In genomic region chr1:31102280-31102679, GRCm38 (mm10) we compare ENCODE assay signal across 24 mouse cellular contexts.
DNase-seq lines count a peak whose midpoint lies in the region; ATAC-seq and TF ChIP-seq lines count a peak whose summit lies in the region.
"Had no signal": no experiment of that assay in that cellular context is flagged by ENCODE, and none has a peak within 500 bp of the region (broad histone marks: within the 10 kb centered on the region; RNA-seq: fewer than 3 reads in every experiment).

No protein-coding gene starts in this region.

- WGBS in heart, embryonic 14.5 days: 76% methylated on average over 2 of the region's 2 CpGs
- WGBS in lung, embryonic 14.5 days: 42% methylated on average over 2 of the region's 2 CpGs
- 45% methylated on average over 2 of the region's 2 CpGs for WGBS in stomach, embryonic 14.5 days
- WGBS in stomach, postnatal 0 days: 47% methylated on average over 2 of the region's 2 CpGs

- no peak for ATAC-seq in heart, embryonic 14.5 days (ENCODE audit: insufficient number of reproducible peaks, insufficient read depth, low FRiP score, low read depth)
- ATAC-seq in lung, embryonic 14.5 days (ENCODE audit: insufficient read depth): peak; percentile 32
- 0 out of 2 replicates have a peak, but pooled peaks have one; percentile 51 for ATAC-seq in stomach, embryonic 14.5 days (ENCODE audit: insufficient number of reproducible peaks, insufficient read depth, low FRiP score, low read depth)
- no peak for ATAC-seq in stomach, postnatal 0 days (ENCODE audit: low FRiP score, low TSS enrichment)
- ATAC-seq: inflammation-experienced regulatory T-cells, adult 6 months had no signal

- no peak overlapping the region for H3K4me3 ChIP-seq in gastrocnemius, adult 2 months
- no peak overlapping the region for H3K4me3 ChIP-seq in heart, embryonic 14.5 days (ENCODE audit: control insufficient read depth in 1 of 2, insufficient read depth in 1 of 2, low read depth in 1 of 2, low read length in 2 of 2)
- H3K4me3 ChIP-seq in lung, embryonic 14.5 days (ENCODE audit: low read depth, low read length): no peak overlapping the region
- H3K4me3 ChIP-seq in stomach, embryonic 14.5 days (ENCODE audit: low read depth, low read length): no peak overlapping the region
- H3K4me3 ChIP-seq in stomach, postnatal 0 days (ENCODE audit: low read depth, low read length): no peak overlapping the region
- H3K4me3 ChIP-seq: forebrain, embryonic 13.5 days; limb, embryonic 10.5 days; limb, embryonic 15.5 days; neural tube, embryonic 12.5 days had no signal

- DNase-seq in gastrocnemius, adult 2 months: no peak
- no peak for DNase-seq in gastrocnemius, postnatal 14 days
- DNase-seq in heart, postnatal 25 days (ENCODE audit: low spot score): no peak
- peak; percentile 59 for DNase-seq in lung, embryonic 14.5 days
- no peak for DNase-seq in lung, postnatal 25 days (ENCODE audit: low spot score)
- DNase-seq in stomach, postnatal 0 days (ENCODE audit: low spot score): no peak
- DNase-seq: adrenal gland, postnatal 10 days; cerebellum, adult 11 months; cerebellum, adult 9-10 months; gastrocnemius, postnatal 36 days; kidney, adult 11 months; layer of hippocampus, adult 9-11 months; thymus, postnatal 25 days had no signal

- peak overlapping the region; percentile 5; the same call in 1 of the 2 replicates for H3K27ac ChIP-seq in gastrocnemius, adult 2 months
- peak overlapping the region; percentile 48 to 90 for H3K27ac ChIP-seq in heart, embryonic 14.5 days (replicated peaks in 1 of 2; ENCODE audit: control insufficient read depth in 1 of 2, insufficient read depth in 1 of 2, low read depth in 2 of 2, low read length in 2 of 2)
- peak overlapping the region; percentile 81 for H3K27ac ChIP-seq in lung, embryonic 14.5 days (ENCODE audit: low read depth)
- peak overlapping the region; percentile 71; the same call in 1 of the 2 replicates for H3K27ac ChIP-seq in stomach, embryonic 14.5 days (ENCODE audit: low read length)
- H3K27ac ChIP-seq in stomach, postnatal 0 days (replicated peaks): no peak overlapping the region
- H3K27ac ChIP-seq: forebrain, embryonic 13.5 days; hindbrain, embryonic 14.5 days; limb, embryonic 10.5 days; liver, embryonic 14.5 days; neural tube, embryonic 12.5 days had no signal

- H3K27me3 ChIP-seq in heart, embryonic 14.5 days (ENCODE audit: control insufficient read depth, insufficient read depth, low read length): no peaks in the 10 kb centered on the region
- no peaks in the 10 kb centered on the region for H3K27me3 ChIP-seq in lung, embryonic 14.5 days (ENCODE audit: insufficient read depth, low read length)
- H3K27me3 ChIP-seq in stomach, embryonic 14.5 days (ENCODE audit: control insufficient read depth, insufficient read depth, low read length): no peaks in the 10 kb centered on the region
- H3K27me3 ChIP-seq in stomach, postnatal 0 days (ENCODE audit: control insufficient read depth, insufficient read depth, low read length): no peaks in the 10 kb centered on the region
- H3K27me3 ChIP-seq: forebrain, embryonic 13.5 days; limb, embryonic 15.5 days; neural tube, embryonic 12.5 days had no signal

- 0 out of 2 replicates have a peak overlapping the region, but pooled peaks have one; percentile 18 for H3K9ac ChIP-seq in heart, embryonic 14.5 days (ENCODE audit: low read length)
- H3K9ac ChIP-seq in lung, embryonic 14.5 days: no peak overlapping the region
- H3K9ac ChIP-seq in stomach, embryonic 14.5 days (replicated peaks; ENCODE audit: low read depth, low read length): no peak overlapping the region
- no peak overlapping the region for H3K9ac ChIP-seq in stomach, postnatal 0 days (ENCODE audit: low read length)
- H3K9ac ChIP-seq: forebrain, embryonic 13.5 days; hindbrain, embryonic 14.5 days; limb, embryonic 15.5 days; liver, embryonic 14.5 days; neural tube, embryonic 12.5 days had no signal

- H3K9me3 ChIP-seq in heart, embryonic 14.5 days (ENCODE audit: control insufficient read depth, low read length): no peaks in the 10 kb centered on the region
- H3K9me3 ChIP-seq in lung, embryonic 14.5 days (ENCODE audit: low read depth, low read length): no peaks in the 10 kb centered on the region
- no peaks in the 10 kb centered on the region for H3K9me3 ChIP-seq in stomach, embryonic 14.5 days (ENCODE audit: control insufficient read depth, low read depth, low read length)
- no peaks in the 10 kb centered on the region for H3K9me3 ChIP-seq in stomach, postnatal 0 days (ENCODE audit: control insufficient read depth, low read length)
- H3K9me3 ChIP-seq: forebrain, embryonic 13.5 days; G1E; limb, embryonic 10.5 days; limb, embryonic 15.5 days; neural tube, embryonic 12.5 days had no signal

- TF ChIP-seq EP300 in stomach, postnatal 0 days (optimal IDR thresholded peaks at IDR 0.05): no peak

- peaks cover 6 to 23% of the 10 kb centered on the region in 2 experiments for H3K4me1 ChIP-seq in heart, embryonic 14.5 days (ENCODE audit: control insufficient read depth in 2 of 2, insufficient read depth in 2 of 2, low read length in 2 of 2)
- peaks cover 12% of the 10 kb centered on the region for H3K4me1 ChIP-seq in lung, embryonic 14.5 days (ENCODE audit: insufficient read depth)
- H3K4me1 ChIP-seq in stomach, embryonic 14.5 days (ENCODE audit: control insufficient read depth, insufficient read depth, low read length): peaks cover 12% of the 10 kb centered on the region
- no peaks in the 10 kb centered on the region for H3K4me1 ChIP-seq in stomach, postnatal 0 days (replicated peaks; ENCODE audit: control insufficient read depth, insufficient read depth)
- H3K4me1 ChIP-seq: forebrain, embryonic 13.5 days; limb, embryonic 10.5 days; neural tube, embryonic 12.5 days had no signal

- intact Hi-C loops in gastrocnemius, adult 2 months (cut with DNase I): no loop called here
- intact Hi-C loops in gastrocnemius, postnatal 14 days (cut with DNase I; ENCODE audit: low total_unique reads): no loop called here
- intact Hi-C loops in heart, postnatal 25 days (cut with DNase I): no loop called here

- H3K36me3 ChIP-seq in heart, embryonic 14.5 days (ENCODE audit: control insufficient read depth, insufficient read depth, low read length): no peaks in the 10 kb centered on the region
- no peaks in the 10 kb centered on the region for H3K36me3 ChIP-seq in lung, embryonic 14.5 days (ENCODE audit: insufficient read depth)
- no peaks in the 10 kb centered on the region for H3K36me3 ChIP-seq in stomach, embryonic 14.5 days (ENCODE audit: control insufficient read depth, insufficient read depth, low read length)
- no peaks in the 10 kb centered on the region for H3K36me3 ChIP-seq in stomach, postnatal 0 days (ENCODE audit: control insufficient read depth, insufficient read depth, low read length)
- H3K36me3 ChIP-seq: G1E; limb, embryonic 10.5 days; limb, embryonic 15.5 days; neural tube, embryonic 12.5 days had no signal

- H3K4me2 ChIP-seq in heart, embryonic 14.5 days (ENCODE audit: low read length): peak overlapping the region; percentile 49; the same call in 1 of the 2 replicates
- peak overlapping the region; percentile 44 for H3K4me2 ChIP-seq in lung, embryonic 14.5 days
- H3K4me2 ChIP-seq in stomach, embryonic 14.5 days (replicated peaks; ENCODE audit: low read depth, low read length): no peak overlapping the region
- no peak overlapping the region for H3K4me2 ChIP-seq in stomach, postnatal 0 days (replicated peaks; ENCODE audit: low read depth)
- H3K4me2 ChIP-seq: forebrain, embryonic 13.5 days; hindbrain, embryonic 14.5 days; limb, embryonic 15.5 days; midbrain, embryonic 11.5 days; neural tube, embryonic 12.5 days had no signal

- TF ChIP-seq CTCF in gastrocnemius, adult 2 months (IDR thresholded peaks at IDR 0.05): no peak
- no peak for TF ChIP-seq CTCF in lung, embryonic 14.5 days (IDR thresholded peaks at IDR 0.05; ENCODE audit: low read depth)
- TF ChIP-seq CTCF in stomach, postnatal 0 days (IDR thresholded peaks at IDR 0.05; ENCODE audit: low read depth): no peak

Comparison
In these comparisons a context has a peak if more than half of its experiments do, and no peak if none do; other contexts are left out.
1. ATAC-seq: peak in lung, embryonic 14.5 days (single experiment) and stomach, embryonic 14.5 days (single experiment); none in heart, embryonic 14.5 days (single experiment) and stomach, postnatal 0 days (single experiment).
2. H3K4me2 ChIP-seq: peak in heart, embryonic 14.5 days (single experiment) and lung, embryonic 14.5 days (single experiment); none in stomach, embryonic 14.5 days (single experiment) and stomach, postnatal 0 days (single experiment).